Mouse (Mus musculus): ENCODE data around the gene Gm10570. TPM values are rescaled to one million over a fixed set of nuclear protein-coding genes. Genes with fewer than 3 reads are reported as not detected.

Gene Gm10570
- total RNA-seq, 2 experiments from 2014 or later, result not detected

GRCm38 (mm10) chr4:130307851-130308230, 633 bp downstream of the Gm10570 start:
- peak; percentile 79 for ATAC-seq (replicated peaks; ENCODE audit: low FRiP score, low TSS enrichment, poor library complexity, severe bottlenecking)

GRCm38 (mm10) chr4:130306796-130307630, 1.5 kb downstream of the Gm10570 start:
- no peak for ATAC-seq (replicated peaks; ENCODE audit: low FRiP score, low TSS enrichment, poor library complexity, severe bottlenecking)

- ATAC-seq (replicated peaks; ENCODE audit: low FRiP score, low TSS enrichment, poor library complexity, severe bottlenecking), result no peak
Observed at GRCm38 (mm10) chr4:130304746-130305145, 3.7 kb downstream of the Gm10570 start.

GRCm38 (mm10) chr4:130302285-130302870, 6.1 kb downstream of the Gm10570 start:
- ATAC-seq (replicated peaks; ENCODE audit: low FRiP score, low TSS enrichment, poor library complexity, severe bottlenecking), result peak; percentile 77

- ATAC-seq (replicated peaks; ENCODE audit: low FRiP score, low TSS enrichment, poor library complexity, severe bottlenecking), result no peak
Observed at GRCm38 (mm10) chr4:130299629-130300018, 8.8 kb downstream of the Gm10570 start.

GRCm38 (mm10) chr4:130298877-130299628, 9.4 kb downstream of the Gm10570 start:
- no peak for ATAC-seq (replicated peaks; ENCODE audit: low FRiP score, low TSS enrichment, poor library complexity, severe bottlenecking)

GRCm38 (mm10) chr4:130297123-130297529, 11.3 kb downstream of the Gm10570 start:
- peak; percentile 73 for ATAC-seq (replicated peaks; ENCODE audit: low FRiP score, low TSS enrichment, poor library complexity, severe bottlenecking)

GRCm38 (mm10) chr4:130296243-130296965, 12.1 kb downstream of the Gm10570 start:
- peak; percentile 46 for ATAC-seq (replicated peaks; ENCODE audit: low FRiP score, low TSS enrichment, poor library complexity, severe bottlenecking)

- peak; percentile 36 for ATAC-seq (replicated peaks; ENCODE audit: low FRiP score, low TSS enrichment, poor library complexity, severe bottlenecking)
Observed at GRCm38 (mm10) chr4:130295047-130295745, 13.3 kb downstream of the Gm10570 start.

GRCm38 (mm10) chr4:130294513-130294912, 14.0 kb downstream of the Gm10570 start:
- peak; percentile 42 for ATAC-seq (replicated peaks; ENCODE audit: low FRiP score, low TSS enrichment, poor library complexity, severe bottlenecking)

GRCm38 (mm10) chr4:130292271-130292670, 16.2 kb downstream of the Gm10570 start:
- 0 out of 2 replicates have a peak, but pooled peaks have one; percentile 32 for ATAC-seq (replicated peaks; ENCODE audit: low FRiP score, low TSS enrichment, poor library complexity, severe bottlenecking)

GRCm38 (mm10) chr4:130289824-130290223, 18.6 kb downstream of the Gm10570 start:
- no peak for ATAC-seq (replicated peaks; ENCODE audit: low FRiP score, low TSS enrichment, poor library complexity, severe bottlenecking)

GRCm38 (mm10) chr4:130286531-130286930, 21.9 kb downstream of the Gm10570 start:
- no peak for ATAC-seq (replicated peaks; ENCODE audit: low FRiP score, low TSS enrichment, poor library complexity, severe bottlenecking)

- ATAC-seq (replicated peaks; ENCODE audit: low FRiP score, low TSS enrichment, poor library complexity, severe bottlenecking), result no peak
Observed at GRCm38 (mm10) chr4:130283826-130284225, 24.6 kb downstream of the Gm10570 start.

GRCm38 (mm10) chr4:130282856-130283255, 25.6 kb downstream of the Gm10570 start:
- ATAC-seq (replicated peaks; ENCODE audit: low FRiP score, low TSS enrichment, poor library complexity, severe bottlenecking), result no peak

- ATAC-seq (replicated peaks; ENCODE audit: low FRiP score, low TSS enrichment, poor library complexity, severe bottlenecking), result no peak
Observed at GRCm38 (mm10) chr4:130279105-130279504, 29.4 kb downstream of the Gm10570 start, which contains the start of gene Serinc2. Serinc2 (minus strand) TSS chr4:130279205.

GRCm38 (mm10) chr4:130276573-130277176, 31.8 kb downstream of the Gm10570 start:
- ATAC-seq (replicated peaks; ENCODE audit: low FRiP score, low TSS enrichment, poor library complexity, severe bottlenecking), result no peak

- ATAC-seq (replicated peaks; ENCODE audit: low FRiP score, low TSS enrichment, poor library complexity, severe bottlenecking), result no peak
Observed at GRCm38 (mm10) chr4:130275823-130276105, 32.7 kb downstream of the Gm10570 start.
